Mouse (Mus musculus) thymus, postnatal 25 days (tissue): ENCODE results near the gene Ifi203.
"Not testable (repeated sequence)": the region's sequence is repeated elsewhere in the genome, so short reads cannot be mapped to it uniquely, and the experiment has no call there.

ENCODE experiments used
- DNase-seq: peaks from one replicate; pipeline ENCODE4 v3.0.0; 2022

Gene Ifi203

GRCm38 (mm10) chr1:173941924-173942779 is at the start of gene Ifi203, which contains the start of gene Mndal:
Ifi203 (minus strand) TSS chr1:173942672.
Mndal (minus strand) TSS chr1:173942491.
- DNase-seq, result peak; percentile 23

GRCm38 (mm10) chr1:173982694-173983305 is 40.3 kb upstream of the Ifi203 start, which contains the start of gene Ifi202b:
Ifi202b (minus strand) TSS chr1:173982744.
- not testable (repeated sequence) for DNase-seq

- not testable (repeated sequence) for DNase-seq
These were observed 38.6 kb upstream of the Ifi203 start for GRCm38 (mm10) chr1:173981038-173981437.

- no peak for DNase-seq
These were observed 35.1 kb upstream of the Ifi203 start for GRCm38 (mm10) chr1:173977622-173978021.

GRCm38 (mm10) chr1:173973111-173973510 is 30.6 kb upstream of the Ifi203 start:
- no peak for DNase-seq

GRCm38 (mm10) chr1:173961491-173961890 is 19.0 kb upstream of the Ifi203 start:
- DNase-seq, result not testable (repeated sequence)

GRCm38 (mm10) chr1:173959998-173960397 is 17.5 kb upstream of the Ifi203 start:
- DNase-seq, result not testable (repeated sequence)

GRCm38 (mm10) chr1:173955839-173956527 is 13.5 kb upstream of the Ifi203 start:
- DNase-seq, result not testable (repeated sequence)

GRCm38 (mm10) chr1:173955071-173955796 is 12.8 kb upstream of the Ifi203 start:
- DNase-seq, result no peak

GRCm38 (mm10) chr1:173953563-173953962 is 11.1 kb upstream of the Ifi203 start:
- DNase-seq, result no peak

- DNase-seq, result peak; percentile 22
These were observed 6.6 kb upstream of the Ifi203 start for GRCm38 (mm10) chr1:173949044-173949443.

- DNase-seq, result not testable (repeated sequence)
These were observed 251 bp upstream of the Ifi203 start for GRCm38 (mm10) chr1:173942780-173943066.

GRCm38 (mm10) chr1:173941522-173941921 is 950 bp downstream of the Ifi203 start:
- not testable (repeated sequence) for DNase-seq

- DNase-seq, result not testable (repeated sequence)
These were observed 23.2 kb downstream of the Ifi203 start for GRCm38 (mm10) chr1:173919279-173919678.

- DNase-seq, result no peak
These were observed 27.9 kb downstream of the Ifi203 start for GRCm38 (mm10) chr1:173914559-173914958.

- not testable (repeated sequence) for DNase-seq
These were observed 29.1 kb downstream of the Ifi203 start for GRCm38 (mm10) chr1:173913256-173913791.

- not testable (repeated sequence) for DNase-seq
These were observed 29.8 kb downstream of the Ifi203 start, which contains the start of gene Ifi211 for GRCm38 (mm10) chr1:173912548-173913255. Ifi211 (minus strand) TSS chr1:173913046.

GRCm38 (mm10) chr1:173911808-173912464 is 30.5 kb downstream of the Ifi203 start:
- no peak for DNase-seq

- not testable (repeated sequence) for DNase-seq
These were observed 34.1 kb downstream of the Ifi203 start for GRCm38 (mm10) chr1:173908390-173908789.

GRCm38 (mm10) chr1:173905885-173906284 is 36.6 kb downstream of the Ifi203 start:
- DNase-seq, result not testable (repeated sequence)

GRCm38 (mm10) chr1:173889741-173890140 is 52.7 kb downstream of the Ifi203 start:
- not testable (repeated sequence) for DNase-seq
